Mouse (Mus musculus): Measurements from ENCODE around the gene Phc2.

- TF ChIP-seq POLR2A (IDR thresholded peaks at IDR 0.05; ENCODE audit: control insufficient read depth, low read depth, low read length) (no peak), CTCF (IDR thresholded peaks at IDR 0.05; ENCODE audit: control insufficient read depth, insufficient read depth, insufficient replicate concordance, low read depth, low read length) (no peak)
Measured at GRCm38 (mm10) chr4:128796788-128797187, 142.3 kb downstream of the Phc2 start.

Measured in testis, adult 2 months (tissue).